Mouse (Mus musculus): ENCODE measurements at regions not wholly inside any gene's neighbourhood (a gene's known extent, or its start where the extent isn't known, plus 50 kb on each side); places are given as distances from the start of the nearest gene placed in this dataset.

GRCm38 (mm10) chr6:145310601-145311000 lies 60.6 kb upstream of the Kras start:
- DNase-seq, result no peak

- no peak for DNase-seq
Observed at GRCm38 (mm10) chr6:145309025-145309424, 59.0 kb upstream of the Kras start.

DNA sequence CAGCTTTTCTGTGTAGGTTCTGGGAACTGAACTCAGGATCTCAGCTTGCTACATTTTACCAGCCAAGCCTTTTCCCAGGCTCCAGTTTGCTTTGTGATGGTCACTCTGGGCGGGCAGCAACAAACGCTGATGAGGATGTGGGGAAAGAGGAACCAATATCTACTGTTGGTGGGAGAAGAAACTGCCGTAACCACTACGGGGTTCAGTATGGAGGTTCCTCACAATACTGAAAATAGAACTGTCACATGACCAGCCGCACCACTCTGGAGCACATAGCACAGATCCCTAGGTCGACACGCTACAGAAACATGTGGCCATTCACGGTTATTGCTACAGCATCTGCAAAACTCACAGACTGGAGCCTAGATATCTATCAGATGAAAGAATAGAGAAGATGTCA lies 57.2 kb upstream of the Kras start:
- DNase-seq, result no peak

DNA sequence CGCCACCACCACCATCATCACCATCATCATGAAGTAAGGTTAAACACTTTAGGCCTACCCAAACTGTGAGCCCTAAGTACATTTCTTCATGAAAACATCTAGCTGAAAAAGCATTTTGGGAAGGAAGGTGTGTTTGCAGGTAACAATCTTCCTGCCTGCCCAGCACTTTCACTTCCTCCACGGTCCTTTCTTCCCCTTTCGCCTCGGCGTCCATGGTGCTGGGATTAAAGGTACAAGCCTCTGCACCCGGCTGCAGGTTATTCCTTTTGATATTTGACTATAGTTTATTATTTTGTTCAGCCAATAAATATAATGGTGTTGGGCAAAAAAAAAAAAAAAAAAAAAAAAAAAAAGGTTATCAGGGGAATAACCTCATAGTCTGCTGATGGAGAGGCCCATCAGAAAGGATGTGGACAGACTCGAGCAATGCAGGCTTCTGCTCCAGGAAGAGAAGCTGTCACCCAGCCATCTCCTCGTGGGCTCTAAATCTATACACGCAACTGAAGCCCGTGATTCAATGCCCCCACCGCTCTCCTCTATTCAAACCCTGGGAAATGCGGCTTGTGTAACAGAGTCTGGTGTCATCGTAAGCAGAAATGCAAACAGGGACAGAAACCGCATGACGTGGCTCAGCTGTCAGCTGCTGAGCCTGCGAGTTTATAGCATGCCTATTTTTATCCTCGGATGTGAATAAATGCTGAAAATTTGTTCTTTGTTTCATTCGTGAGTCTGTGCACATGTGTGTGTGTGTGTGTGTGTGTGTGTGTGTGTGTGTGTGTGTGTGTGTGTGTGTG lies 56.5 kb upstream of the Kras start:
- peak; percentile 41 for DNase-seq

DNA sequence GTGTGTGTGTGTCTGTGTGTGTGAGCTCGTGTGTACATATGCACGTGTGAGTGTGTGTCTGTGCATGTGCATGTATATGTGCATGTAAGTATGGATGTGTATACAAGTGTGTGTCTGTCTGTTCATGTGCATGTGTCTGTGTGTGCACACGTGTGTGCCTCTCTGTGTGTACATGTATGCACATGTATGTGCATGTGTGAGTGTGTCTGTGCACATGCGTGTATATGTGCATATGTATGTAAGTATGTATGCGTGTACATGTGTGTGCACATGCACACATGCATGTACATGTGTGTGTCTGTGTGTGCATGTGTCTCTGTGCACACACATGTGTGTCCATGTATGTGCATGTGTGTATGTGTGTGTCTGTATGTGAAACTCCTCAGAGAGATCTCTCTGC lies 55.6 kb upstream of the Kras start:
- DNase-seq, result no peak

- peak; percentile 61 for DNase-seq
Observed at GRCm38 (mm10) chr6:145303641-145304070, 53.6 kb upstream of the Kras start.

GRCm38 (mm10) chr6:145302907-145303640 lies 53.0 kb upstream of the Kras start:
- DNase-seq, result no peak

- no peak for DNase-seq
Observed at GRCm38 (mm10) chr6:145302105-145302504, 52.1 kb upstream of the Kras start.

GRCm38 (mm10) chr6:145300266-145300858 lies 50.3 kb upstream of the Kras start:
- DNase-seq, result no peak

Data from lung, postnatal 10 days (tissue).